Mouse (Mus musculus) ES-Bruce4 (cell line): ENCODE data around the gene Tfap2c.

Experiments used
- CTCF ChIP-seq: IDR thresholded peaks from one replicate; pipeline ENCODE4 v1.8.1; 2011; ENCODE audit warnings: low read depth, low read length
- EP300 ChIP-seq: IDR thresholded peaks from 2 replicates; pipeline ENCODE4 v1.6.1; 2011; ENCODE audit warnings: low read depth, low read length; ENCODE audit not compliant: insufficient read depth
- POLR2A ChIP-seq: IDR thresholded peaks from one replicate; pipeline ENCODE4 v1.8.1; 2011; ENCODE audit warnings: low read length; ENCODE audit not compliant: insufficient read depth

DNA sequence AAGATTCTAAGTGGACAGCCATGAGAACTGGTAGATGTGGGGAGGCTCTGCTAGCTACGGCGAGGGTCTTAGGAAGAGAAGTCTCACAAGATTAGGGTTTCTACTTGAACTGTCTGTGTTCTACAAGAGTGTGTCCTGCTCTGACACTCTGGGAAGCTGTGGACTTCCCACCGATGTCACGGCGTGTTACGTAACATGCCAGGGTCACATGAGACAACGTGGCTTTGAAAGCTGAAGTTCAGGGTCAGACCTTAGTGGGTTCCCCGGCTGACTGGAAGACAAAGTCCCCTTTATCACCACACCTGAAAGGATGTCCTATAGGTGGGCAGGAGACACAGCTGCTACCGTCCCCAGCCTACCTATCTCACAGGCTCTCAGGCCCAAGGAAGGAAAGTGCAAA, 48.5 kb downstream of the Tfap2c start:
- TF ChIP-seq CTCF, result no peak
- no peak for TF ChIP-seq EP300
- no peak for TF ChIP-seq POLR2A
